Mouse (Mus musculus): ENCODE data around the gene Capn7. TPM values are rescaled to one million over a fixed set of nuclear protein-coding genes. Genes with fewer than 3 reads are reported as not detected.
A peak's percentile ranks its signal among the peaks of the same experiment; 100 is the strongest.

Gene Capn7
- polyA plus RNA-seq (2015; fragmentation: Nextera tagmentation; extraction: Ambion mirVana), result 18.6 and 18.7 TPM in 2 replicates

- H3K9me3 ChIP-seq (ENCODE audit: control insufficient read depth), result no peaks in the 10 kb centered on the region
- H3K9ac ChIP-seq (ENCODE audit: low read depth, low read length), result peak within 1 kb of the TSS; percentile 82
- WGBS, result under 1% methylated on average over 78 of the region's 78 CpGs
- peak within 1 kb of the TSS; percentile 80 for H3K4me3 ChIP-seq (ENCODE audit: low read depth, low read length)
- no peaks in the 10 kb centered on the region for H3K4me1 ChIP-seq (replicated peaks; ENCODE audit: control insufficient read depth, insufficient read depth, low read length)
- H3K27ac ChIP-seq (ENCODE audit: low read depth, low read length), result peak within 1 kb of the TSS; percentile 93
- peak within 1 kb of the TSS; percentile 61 for H3K4me2 ChIP-seq (replicated peaks; ENCODE audit: low read depth)
- peaks cover 5% of the 10 kb centered on the region for H3K36me3 ChIP-seq (ENCODE audit: control insufficient read depth, insufficient read depth)
- TF ChIP-seq CTCF (IDR thresholded peaks at IDR 0.05; ENCODE audit: low read depth), result peak; percentile 72
- no peaks in the 10 kb centered on the region for H3K27me3 ChIP-seq (replicated peaks; ENCODE audit: control insufficient read depth, insufficient read depth, low read length)
- ATAC-seq, result peak; percentile 98
These were observed at the start of gene Capn7 for GRCm38 (mm10) chr14:31336369-31337155. Capn7 (plus strand) TSS chr14:31336638.

- WGBS, result 69% methylated on average over 3 of the region's 3 CpGs
- H3K27ac ChIP-seq (ENCODE audit: low read depth, low read length), result no peak overlapping the region
- H3K27me3 ChIP-seq (replicated peaks; ENCODE audit: control insufficient read depth, insufficient read depth, low read length), result no peaks in the 10 kb centered on the region
- no peaks in the 10 kb centered on the region for H3K36me3 ChIP-seq (ENCODE audit: control insufficient read depth, insufficient read depth)
- no peak for TF ChIP-seq CTCF (IDR thresholded peaks at IDR 0.05; ENCODE audit: low read depth)
- ATAC-seq, result no peak
- H3K4me2 ChIP-seq (replicated peaks; ENCODE audit: low read depth), result no peak overlapping the region
- H3K4me3 ChIP-seq (ENCODE audit: low read depth, low read length), result no peak overlapping the region
- no peak overlapping the region for H3K9ac ChIP-seq (ENCODE audit: low read depth, low read length)
- no peaks in the 10 kb centered on the region for H3K4me1 ChIP-seq (replicated peaks; ENCODE audit: control insufficient read depth, insufficient read depth, low read length)
- H3K9me3 ChIP-seq (ENCODE audit: control insufficient read depth), result no peaks in the 10 kb centered on the region
These were observed 23.2 kb upstream of the Capn7 start for GRCm38 (mm10) chr14:31313192-31313591.

GRCm38 (mm10) chr14:31316613-31317012 lies 19.8 kb upstream of the Capn7 start:
- H3K36me3 ChIP-seq (ENCODE audit: control insufficient read depth, insufficient read depth), result no peaks in the 10 kb centered on the region
- no peak for TF ChIP-seq CTCF (IDR thresholded peaks at IDR 0.05; ENCODE audit: low read depth)
- H3K4me2 ChIP-seq (replicated peaks; ENCODE audit: low read depth), result no peak overlapping the region
- H3K4me3 ChIP-seq (ENCODE audit: low read depth, low read length), result no peak overlapping the region
- peak; percentile 43; the same call in 1 of the 2 replicates for ATAC-seq
- no peak overlapping the region for H3K9ac ChIP-seq (ENCODE audit: low read depth, low read length)
- H3K9me3 ChIP-seq (ENCODE audit: control insufficient read depth), result no peaks in the 10 kb centered on the region
- no peaks in the 10 kb centered on the region for H3K4me1 ChIP-seq (replicated peaks; ENCODE audit: control insufficient read depth, insufficient read depth, low read length)
- 64% methylated on average over 12 of the region's 12 CpGs for WGBS
- H3K27me3 ChIP-seq (replicated peaks; ENCODE audit: control insufficient read depth, insufficient read depth, low read length), result no peaks in the 10 kb centered on the region
- H3K27ac ChIP-seq (ENCODE audit: low read depth, low read length), result no peak overlapping the region

- Histone ChIP-seq H3K4me2 (replicated peaks; ENCODE audit: low read depth) (no peak overlapping the region), H3K4me1 (replicated peaks; ENCODE audit: control insufficient read depth, insufficient read depth, low read length) (no peaks in the 10 kb centered on the region), H3K9ac (ENCODE audit: low read depth, low read length) (no peak overlapping the region), H3K4me3 (ENCODE audit: low read depth, low read length) (no peak overlapping the region), H3K9me3 (ENCODE audit: control insufficient read depth) (no peaks in the 10 kb centered on the region), H3K27ac (ENCODE audit: low read depth, low read length) (no peak overlapping the region), H3K27me3 (replicated peaks; ENCODE audit: control insufficient read depth, insufficient read depth, low read length) (no peaks in the 10 kb centered on the region), H3K36me3 (ENCODE audit: control insufficient read depth, insufficient read depth) (no peaks in the 10 kb centered on the region)
- 81% methylated on average over 3 of the region's 3 CpGs for WGBS
- TF ChIP-seq CTCF (IDR thresholded peaks at IDR 0.05; ENCODE audit: low read depth), result no peak
- ATAC-seq, result no peak
These were observed 18.7 kb upstream of the Capn7 start for GRCm38 (mm10) chr14:31317754-31318153.

GRCm38 (mm10) chr14:31319546-31319945 lies 16.9 kb upstream of the Capn7 start:
- no peak for TF ChIP-seq CTCF (IDR thresholded peaks at IDR 0.05; ENCODE audit: low read depth)
- no peaks in the 10 kb centered on the region for H3K4me1 ChIP-seq (replicated peaks; ENCODE audit: control insufficient read depth, insufficient read depth, low read length)
- no peaks in the 10 kb centered on the region for H3K27me3 ChIP-seq (replicated peaks; ENCODE audit: control insufficient read depth, insufficient read depth, low read length)
- no peaks in the 10 kb centered on the region for H3K36me3 ChIP-seq (ENCODE audit: control insufficient read depth, insufficient read depth)
- no peak overlapping the region for H3K27ac ChIP-seq (ENCODE audit: low read depth, low read length)
- ATAC-seq, result no peak
- no peak overlapping the region for H3K9ac ChIP-seq (ENCODE audit: low read depth, low read length)
- H3K4me2 ChIP-seq (replicated peaks; ENCODE audit: low read depth), result no peak overlapping the region
- no peak overlapping the region for H3K4me3 ChIP-seq (ENCODE audit: low read depth, low read length)
- WGBS, result 82% methylated on average over 10 of the region's 10 CpGs
- H3K9me3 ChIP-seq (ENCODE audit: control insufficient read depth), result no peaks in the 10 kb centered on the region

- H3K36me3 ChIP-seq (ENCODE audit: control insufficient read depth, insufficient read depth), result no peaks in the 10 kb centered on the region
- no peaks in the 10 kb centered on the region for H3K9me3 ChIP-seq (ENCODE audit: control insufficient read depth)
- no peak overlapping the region for H3K4me2 ChIP-seq (replicated peaks; ENCODE audit: low read depth)
- no peaks in the 10 kb centered on the region for H3K4me1 ChIP-seq (replicated peaks; ENCODE audit: control insufficient read depth, insufficient read depth, low read length)
- no peak overlapping the region for H3K4me3 ChIP-seq (ENCODE audit: low read depth, low read length)
- no peak overlapping the region for H3K9ac ChIP-seq (ENCODE audit: low read depth, low read length)
- no peak for TF ChIP-seq CTCF (IDR thresholded peaks at IDR 0.05; ENCODE audit: low read depth)
- ATAC-seq, result no peak
- H3K27me3 ChIP-seq (replicated peaks; ENCODE audit: control insufficient read depth, insufficient read depth, low read length), result no peaks in the 10 kb centered on the region
- H3K27ac ChIP-seq (ENCODE audit: low read depth, low read length), result no peak overlapping the region
- 92% methylated on average over 11 of the region's 11 CpGs for WGBS
These were observed 15.3 kb upstream of the Capn7 start for GRCm38 (mm10) chr14:31321181-31321580.
